Mouse (Mus musculus): ENCODE data around the gene Olah.

The Olah gene

DNA sequence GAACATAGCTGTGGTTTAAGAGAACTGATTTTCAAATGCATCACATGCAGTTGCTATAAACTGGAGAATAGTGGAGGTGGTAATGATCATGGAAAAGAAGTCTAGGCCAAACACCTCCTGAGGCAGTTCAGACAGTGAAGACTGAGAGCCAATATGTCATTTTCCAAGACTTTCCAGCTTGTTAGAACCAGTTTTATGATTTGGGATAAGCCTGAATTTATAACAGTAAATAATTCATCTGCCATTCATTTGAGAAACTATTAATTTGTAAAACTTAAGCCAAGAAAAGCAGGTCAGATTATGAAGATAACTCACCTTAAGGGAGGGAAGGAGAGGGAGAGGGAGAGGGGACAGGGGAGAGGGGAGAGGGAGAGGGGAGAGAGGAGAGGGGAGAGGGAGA lies 43.9 kb downstream of the Olah start:
- in situ Hi-C loops (cut with MseI, MboI): no loop called here

DNA sequence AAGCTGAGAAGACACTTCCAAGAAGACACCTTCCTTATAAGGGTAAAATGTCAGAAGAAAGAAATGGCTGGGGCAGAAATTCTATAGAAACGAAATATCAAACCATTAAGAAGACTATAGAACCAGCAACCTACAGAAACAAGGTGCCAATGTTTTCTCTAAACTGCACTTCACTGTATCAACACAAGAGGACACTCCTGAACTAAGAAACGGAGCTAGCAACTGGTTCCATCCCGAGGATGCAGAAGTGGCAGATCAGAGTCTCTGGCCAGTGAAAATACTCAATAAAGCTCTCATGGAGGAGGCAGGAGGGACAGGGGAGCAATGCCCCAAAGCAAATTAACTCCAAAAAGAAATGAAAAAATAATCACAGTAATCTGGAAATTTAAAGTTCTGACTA lies 48.1 kb downstream of the Olah start:
- in situ Hi-C loops (cut with MseI, MboI): loop anchor here (5.0 to 25.0 kb wide), 2 partner anchors 63 to 413 kb away; no protein-coding TSS in a partner anchor

DNA sequence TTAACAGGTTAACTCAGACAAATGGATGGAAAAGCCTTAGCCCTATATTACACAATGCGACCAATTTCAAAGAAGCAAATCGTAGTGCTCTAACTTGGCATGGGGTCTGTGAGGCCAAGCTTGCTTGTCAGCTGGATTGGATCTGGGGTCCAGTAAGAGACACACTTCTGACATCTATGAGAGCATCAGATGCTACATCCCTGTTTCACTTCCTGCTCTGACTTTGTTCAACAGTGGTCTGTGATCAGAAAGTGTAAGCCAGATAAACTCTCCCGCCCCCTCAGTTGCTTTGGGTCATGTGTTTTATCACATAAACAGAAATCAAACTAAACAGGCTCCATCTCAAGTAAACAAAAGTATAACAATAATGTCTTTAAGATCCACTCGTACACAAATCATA lies 48.6 kb downstream of the Olah start:
- in situ Hi-C loops (cut with MseI, MboI): loop anchor here (5.0 to 25.0 kb wide), 2 partner anchors 64 to 414 kb away; no protein-coding TSS in a partner anchor

DNA sequence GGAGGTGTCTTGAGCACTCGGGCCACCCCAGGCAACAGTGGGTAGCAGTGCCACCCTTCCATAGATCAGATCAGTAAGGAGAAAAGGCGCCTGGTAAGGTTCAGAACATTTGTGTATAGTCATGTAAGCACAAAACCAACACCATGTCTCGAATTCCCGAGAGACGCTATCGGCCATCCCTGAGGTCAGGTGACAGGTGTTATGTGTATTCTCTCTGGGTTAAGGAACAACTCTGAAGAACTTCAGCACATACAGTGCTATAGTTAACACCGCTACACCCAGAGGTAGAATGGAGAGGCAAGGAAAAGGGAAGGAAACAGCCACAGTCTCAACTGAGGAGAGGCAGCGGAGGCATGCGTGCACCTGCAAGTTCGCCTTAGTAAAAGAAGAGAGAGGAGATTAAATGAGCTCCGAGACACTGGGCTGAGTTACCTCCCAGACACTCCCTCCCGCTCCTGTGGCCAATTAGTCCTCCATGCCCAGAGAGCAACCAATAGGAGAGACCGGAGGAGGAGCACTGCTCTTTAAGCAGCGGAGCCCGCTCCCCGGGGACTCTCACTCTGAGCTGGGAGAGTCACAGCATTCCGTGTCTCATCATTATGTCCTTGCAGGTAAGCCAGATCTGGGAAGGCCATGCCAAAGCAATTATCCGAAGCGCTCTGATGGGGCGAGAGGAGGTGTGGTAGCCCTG lies 61.3 kb downstream of the Olah start, which contains the start of gene Acbd7:
Gene Acbd7, plus strand, starts transcription at position 558 of the 691 bp plus-strand sequence.
- in situ Hi-C loops (cut with MseI, MboI): loop anchor here in 1 of 2 experiments (25.0 kb wide), 1 partner anchor 427 kb away; no protein-coding TSS in a partner anchor

DNA sequence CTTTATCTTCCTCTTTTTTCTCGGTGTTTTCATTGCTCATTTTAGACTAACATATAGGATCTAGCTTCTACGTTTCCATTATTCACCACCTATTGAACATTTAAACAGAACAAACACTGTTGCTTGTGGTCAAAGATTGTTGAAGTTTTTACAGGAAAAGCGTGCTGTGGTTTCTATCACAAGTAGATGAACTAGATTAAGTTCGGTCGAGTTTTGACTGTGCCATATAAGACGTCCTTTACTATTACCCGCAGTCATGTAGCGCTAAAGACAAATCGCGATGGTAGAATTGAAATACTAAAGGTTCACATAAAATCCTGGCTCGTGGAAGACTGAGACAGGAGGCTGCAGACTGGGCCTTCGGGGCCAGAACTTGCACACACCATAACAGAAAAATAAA lies 63.2 kb downstream of the Olah start:
- in situ Hi-C loops (cut with MseI, MboI): loop anchor here in 1 of 2 experiments (25.0 kb wide), 1 partner anchor 429 kb away; no protein-coding TSS in a partner anchor

DNA sequence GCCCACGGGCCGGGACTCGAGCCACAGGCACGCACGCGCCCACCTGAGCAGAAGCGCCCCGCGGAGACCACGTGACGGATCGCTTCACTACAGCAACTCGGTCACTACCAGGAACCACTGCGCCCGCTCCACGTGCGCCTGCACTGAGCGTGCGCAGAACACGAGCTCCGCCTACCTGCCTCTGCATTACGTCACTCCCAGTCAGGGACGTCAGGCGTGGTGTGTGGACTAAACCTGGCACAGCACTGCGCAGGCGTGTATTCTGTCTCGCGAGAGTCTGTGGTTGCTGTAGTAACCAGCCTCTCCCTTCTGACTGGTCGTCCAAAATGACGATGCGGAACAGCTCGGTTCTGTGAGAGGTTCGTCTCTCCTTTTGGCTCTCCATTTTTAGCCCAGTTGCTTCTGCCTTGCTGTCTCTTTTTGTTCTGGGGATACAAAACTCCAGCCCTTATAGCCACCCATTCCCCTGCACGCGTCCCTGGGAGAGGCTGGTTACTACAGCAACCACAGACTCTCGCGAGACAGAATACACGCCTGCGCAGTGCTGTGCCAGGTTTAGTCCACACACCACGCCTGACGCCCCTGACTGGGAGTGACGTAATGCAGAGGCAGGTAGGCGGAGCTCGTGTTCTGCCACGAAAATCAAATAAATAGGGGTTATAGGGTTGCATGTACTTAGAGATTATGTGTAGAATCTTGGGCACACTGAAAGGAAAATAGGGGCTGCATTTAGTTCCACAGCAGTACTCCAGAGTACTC lies 64.3 kb downstream of the Olah start, which contains the start of gene Rpp38:
Gene Rpp38, minus strand, starts transcription at position 160 of the 759 bp plus-strand sequence.
- in situ Hi-C loops (cut with MseI, MboI): loop anchor here in 1 of 2 experiments (25.0 kb wide), 1 partner anchor 430 kb away; no protein-coding TSS in a partner anchor

DNA sequence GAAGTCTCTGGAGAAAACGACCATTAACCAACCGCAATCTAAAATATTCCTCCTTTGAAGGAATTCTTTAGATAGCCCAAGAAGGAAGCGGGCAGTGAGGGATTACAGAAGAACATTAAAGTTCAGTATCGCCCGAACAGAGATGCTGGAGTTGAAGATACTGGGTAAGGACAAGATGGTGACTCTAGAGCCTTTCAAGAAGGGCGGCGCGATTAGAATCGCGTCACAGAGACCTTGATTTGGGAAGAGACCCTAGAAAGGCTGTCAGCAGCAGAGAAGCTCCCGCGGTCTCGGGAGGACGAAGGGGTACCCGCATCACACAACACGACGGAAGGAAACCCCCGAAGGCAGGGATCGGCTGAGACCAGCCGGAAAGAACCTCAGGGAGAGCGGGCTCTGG lies 65.0 kb downstream of the Olah start:
- in situ Hi-C loops (cut with MseI, MboI): loop anchor here in 1 of 2 experiments (25.0 kb wide), 1 partner anchor 430 kb away; no protein-coding TSS in a partner anchor

DNA sequence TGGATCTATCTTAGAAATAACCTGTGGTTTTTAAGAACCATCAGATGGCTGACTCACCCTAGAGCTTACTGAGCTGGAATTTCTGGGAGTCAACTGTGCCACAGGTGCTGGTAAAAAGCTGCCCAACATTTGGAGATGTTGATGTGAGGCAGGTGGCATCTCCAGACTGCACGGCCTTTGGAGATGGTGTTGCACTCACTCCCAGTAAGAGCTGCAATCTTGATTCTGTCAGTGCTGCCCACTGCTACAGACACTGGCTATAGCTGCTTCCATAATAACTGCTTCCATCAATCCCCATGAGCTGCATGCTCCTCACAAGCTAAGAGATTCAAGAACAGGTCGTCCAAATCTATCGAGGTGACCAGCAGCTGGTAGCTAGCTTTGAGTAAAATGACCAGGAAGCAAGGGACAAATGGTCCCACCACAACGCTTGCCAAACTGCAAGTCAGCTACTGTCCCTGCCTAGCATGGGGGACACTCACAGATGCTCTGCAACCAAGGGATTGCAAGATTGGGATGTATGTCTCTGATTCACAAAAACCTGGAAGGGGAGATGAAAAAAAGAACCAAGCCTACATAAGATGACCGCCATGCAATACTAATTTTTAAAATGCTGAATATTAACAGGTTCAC lies 65.8 kb downstream of the Olah start:
- in situ Hi-C loops (cut with MseI, MboI): loop anchor here in 1 of 2 experiments (25.0 kb wide), 1 partner anchor 431 kb away; no protein-coding TSS in a partner anchor

DNA sequence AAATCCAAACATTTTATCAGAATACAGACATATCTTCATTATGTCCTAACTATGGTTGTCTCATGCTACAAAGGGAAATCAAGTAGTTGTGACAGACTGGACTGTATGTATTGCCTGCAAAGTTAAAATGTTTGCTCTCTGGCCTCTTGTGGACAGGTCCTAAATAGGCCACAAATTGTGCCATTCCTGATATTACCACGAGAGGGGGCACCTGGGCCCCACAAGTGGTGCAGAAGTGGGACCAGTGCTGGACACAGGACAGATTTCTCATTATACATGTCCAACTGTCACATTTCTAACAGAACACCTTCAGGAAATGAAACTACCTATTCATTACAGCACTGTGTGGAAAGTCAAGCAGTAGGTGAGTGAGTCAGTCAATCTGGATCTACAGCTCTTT lies 69.7 kb downstream of the Olah start:
- in situ Hi-C loops (cut with MseI, MboI): loop anchor here in 1 of 2 experiments (25.0 kb wide), 1 partner anchor 435 kb away; no protein-coding TSS in a partner anchor

DNA sequence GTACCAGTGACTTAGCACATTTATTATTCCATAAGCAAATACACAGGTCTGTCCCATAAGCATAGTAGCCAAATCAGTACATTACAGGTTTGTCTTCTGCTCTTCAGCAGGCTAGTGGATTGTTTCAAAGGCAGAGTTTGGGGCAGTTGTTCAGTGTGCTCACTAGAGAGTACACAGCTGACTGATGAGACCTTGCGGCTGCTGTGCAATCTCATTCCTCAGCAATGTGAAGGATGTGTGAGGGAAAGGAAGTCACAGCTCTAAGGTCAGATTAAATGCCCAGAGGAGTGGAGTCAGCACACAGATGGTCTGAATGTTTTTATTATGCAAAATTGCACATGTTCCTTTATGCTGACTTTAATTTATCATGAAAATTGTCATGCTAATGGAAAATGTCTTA lies 70.5 kb downstream of the Olah start:
- in situ Hi-C loops (cut with MseI, MboI): loop anchor here in 1 of 2 experiments (25.0 kb wide), 1 partner anchor 436 kb away; no protein-coding TSS in a partner anchor

DNA sequence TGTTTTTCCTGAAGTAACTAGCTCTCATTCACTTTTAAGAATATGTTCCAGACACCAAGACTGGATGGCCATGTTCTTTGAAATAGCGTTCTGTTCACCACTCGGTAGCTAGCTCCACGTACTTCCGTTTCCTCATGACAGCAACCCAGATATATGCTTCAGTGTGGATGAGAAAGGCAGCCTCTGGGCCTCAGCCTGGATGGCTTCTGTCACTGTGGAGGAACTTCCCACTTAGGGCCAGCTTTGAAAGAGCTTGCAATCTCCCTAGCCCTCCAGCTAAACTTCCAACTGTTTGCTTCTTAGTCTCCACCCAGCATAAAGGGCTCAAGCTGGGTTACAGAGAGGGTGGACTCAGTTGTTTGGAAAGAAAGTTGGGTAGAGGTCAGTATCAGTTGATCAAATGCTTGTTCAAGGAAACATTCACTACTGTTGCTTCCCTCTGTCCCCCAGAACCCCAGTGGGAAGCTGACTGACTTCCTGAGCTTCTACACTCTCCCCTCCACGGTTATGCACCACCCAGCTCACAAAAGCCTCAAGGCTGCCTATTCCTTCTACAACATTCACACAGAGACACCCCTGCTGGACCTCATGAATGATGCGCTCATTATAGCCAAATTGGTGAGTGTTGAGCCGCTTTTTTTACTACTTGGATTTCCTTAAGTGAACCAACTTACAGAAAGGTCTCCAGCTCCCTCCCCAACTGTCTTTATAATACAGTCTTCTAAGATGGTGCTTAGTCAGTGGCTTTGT lies 72.5 kb downstream of the Olah start:
- in situ Hi-C loops (cut with MseI, MboI): loop anchor here in 1 of 2 experiments (25.0 kb wide), 1 partner anchor 438 kb away; no protein-coding TSS in a partner anchor

DNA sequence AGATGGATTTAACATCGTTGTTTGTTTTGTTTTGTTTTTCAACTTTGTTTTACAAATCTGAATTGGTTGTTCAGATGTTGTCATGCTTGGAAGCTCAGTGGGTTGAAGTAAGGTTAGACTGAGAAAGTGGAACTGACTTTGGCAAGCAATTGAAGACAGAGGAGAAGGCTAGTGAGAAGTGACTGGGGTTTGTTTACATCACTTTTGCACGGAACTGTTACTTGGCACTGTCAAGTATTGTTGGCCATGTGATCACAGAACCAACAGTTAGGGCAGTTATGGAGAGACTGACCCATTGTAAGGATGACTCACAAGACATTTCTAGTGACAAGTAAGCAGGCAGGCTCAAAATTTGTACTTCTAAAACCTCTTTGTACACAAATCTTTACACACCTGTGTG lies 73.9 kb downstream of the Olah start:
- in situ Hi-C loops (cut with MseI, MboI): no loop called here

DNA sequence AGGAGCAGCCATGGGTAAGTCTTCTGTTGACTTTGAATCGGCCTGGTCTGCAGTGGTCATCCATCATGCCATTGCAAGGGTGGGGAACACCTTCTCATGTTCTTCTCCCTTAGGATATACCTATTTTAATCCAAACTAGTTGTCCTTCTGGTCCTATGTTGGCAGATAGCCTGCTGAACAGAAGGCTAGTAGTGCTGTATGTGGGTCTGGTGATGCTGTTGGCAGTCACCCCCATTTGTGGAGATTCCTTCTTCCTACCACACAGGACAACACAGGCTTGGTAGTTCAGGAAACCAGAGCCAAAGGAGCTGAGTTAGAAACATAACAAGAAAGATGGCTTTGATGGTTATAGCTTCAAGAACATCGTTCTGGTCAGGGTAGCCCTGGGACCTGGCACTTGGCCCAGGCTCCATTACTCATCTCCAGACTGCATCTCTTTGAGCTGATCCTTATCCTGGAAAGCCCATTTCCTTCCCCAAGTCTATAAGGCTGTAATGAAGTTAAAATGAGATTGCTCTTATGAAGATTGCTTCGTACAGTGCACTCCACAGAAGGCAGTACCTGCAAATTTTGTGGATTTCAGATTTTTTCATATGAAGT lies 91.5 kb downstream of the Olah start:
- in situ Hi-C loops (cut with MseI, MboI): no loop called here

DNA sequence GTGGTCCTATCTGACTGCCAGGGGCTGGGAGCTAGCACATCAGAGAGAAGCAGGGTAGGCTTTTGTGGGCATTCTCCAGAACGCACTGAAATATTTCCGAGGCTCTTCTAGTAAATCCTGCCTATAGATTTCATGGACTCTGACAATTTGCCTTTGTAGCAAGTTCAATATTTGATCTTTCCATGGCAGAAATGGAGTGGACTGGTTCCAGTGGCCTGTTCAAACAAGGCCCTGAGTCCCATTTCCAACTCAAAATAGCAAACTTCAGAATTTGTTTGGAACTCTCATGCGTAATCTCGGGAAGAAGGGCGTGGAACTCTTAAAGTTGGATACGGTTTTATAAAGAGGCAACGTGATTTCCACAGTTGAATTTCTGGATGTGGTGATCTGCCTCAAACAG lies 101.2 kb downstream of the Olah start:
- in situ Hi-C loops (cut with MseI, MboI): no loop called here

DNA sequence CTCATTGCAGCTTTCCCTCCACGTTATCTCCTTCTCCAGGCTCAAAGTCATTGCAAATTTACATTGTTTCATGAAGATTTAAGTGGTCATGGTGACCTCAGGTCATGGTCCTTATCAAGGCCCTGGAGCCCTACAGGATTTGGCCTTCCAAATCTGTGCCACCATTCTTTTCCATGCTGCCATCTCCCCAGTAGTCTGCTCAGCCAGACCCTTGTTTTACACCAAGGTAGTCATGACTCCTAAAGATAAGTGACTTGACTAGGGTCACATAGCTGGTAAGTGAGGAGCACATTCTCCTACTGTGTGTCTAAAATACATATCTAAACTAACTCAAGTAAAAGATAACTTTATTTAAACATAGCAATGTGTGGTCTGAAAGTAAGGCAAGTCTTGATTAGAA lies 104.8 kb downstream of the Olah start:
- in situ Hi-C loops (cut with MseI, MboI): no loop called here
